Mouse (Mus musculus) heart, postnatal 0 days (tissue): ENCODE data around the gene Baz2b. TPM values are rescaled to one million over a fixed set of nuclear protein-coding genes. Genes with fewer than 3 reads are reported as not detected.

ENCODE experiments used
- ATAC-seq: fragments of 200-750 bp; cut with Nextera tagmentation; 2 replicates; pipeline ENCODE4 v1.8.0; 2017; ENCODE audit warnings: low read depth, moderate number of reproducible peaks, moderate library complexity; ENCODE audit not compliant: insufficient read depth
- DNase-seq: peaks from one replicate; pipeline ENCODE4 v3.0.0-alpha.2; 2016; ENCODE audit warnings: low spot score
- H3K27ac ChIP-seq: fragments of 300-500 bp; sonication (generic); 2 replicates; pipeline ENCODE4 v1.5.1; 2014; ENCODE audit warnings: low read depth, mild to moderate bottlenecking
- H3K27me3 ChIP-seq: fragments of 300-500 bp; sonication (generic); 2 replicates; pipeline ENCODE4 v1.6.1; 2014; ENCODE audit warnings: low read length, mixed read lengths; ENCODE audit not compliant: control insufficient read depth, insufficient read depth
- H3K36me3 ChIP-seq: fragments of 300-500 bp; sonication (generic); replicated peaks from 2 replicates; pipeline ENCODE4 v1.6.1; 2014; ENCODE audit warnings: low read length, mixed read lengths; ENCODE audit not compliant: control insufficient read depth, insufficient read depth
- H3K4me1 ChIP-seq: fragments of 300-500 bp; sonication (generic); 2 replicates; pipeline ENCODE4 v1.6.1; 2014; ENCODE audit warnings: antibody characterized with exemption; ENCODE audit not compliant: control insufficient read depth, insufficient read depth
- H3K4me2 ChIP-seq: fragments of 300-500 bp; sonication (generic); 2 replicates; pipeline ENCODE4 v1.6.1; 2014; ENCODE audit warnings: low read depth, mild to moderate bottlenecking, low read length, moderate library complexity
- H3K4me3 ChIP-seq: fragments of 300-500 bp; sonication (generic); 2 replicates; pipeline ENCODE4 v1.5.1; 2014; ENCODE audit warnings: low read depth, low read length
- H3K9ac ChIP-seq: fragments of 300-500 bp; sonication (generic); replicated peaks from 2 replicates; pipeline ENCODE4 v1.6.1; 2014; ENCODE audit warnings: low read depth, low read length, mixed read lengths
- H3K9me3 ChIP-seq: fragments of 300-500 bp; sonication (generic); replicated peaks from 2 replicates; pipeline ENCODE4 v1.6.1; 2016; ENCODE audit warnings: low read length; ENCODE audit not compliant: control insufficient read depth
- CTCF ChIP-seq: IDR thresholded peaks from 2 replicates; pipeline ENCODE4 v1.5.1; 2016; ENCODE audit warnings: antibody characterized with exemption, control low read depth, low read depth
- EP300 ChIP-seq: IDR thresholded peaks from 2 replicates; pipeline ENCODE4 v1.6.1; 2016; ENCODE audit warnings: antibody characterized with exemption, low read depth
- WGBS: fragments of 180-500 bp; shearing (Covaris S2); extraction: QIAGEN DNeasy Blood & Tissue Kit; methylation state at CpG from one replicate; pipeline ENCODE4 v1.1.7; 2014; 5-methylcytosine and 5-hydroxymethylcytosine counted together
- polyA plus RNA-seq: library from polyadenylated mRNA; unstranded; fragments of >200 nt; fragmentation: Nextera tagmentation; extraction: Ambion mirVana; gene quantifications from 2 replicates; pipeline ENCODE4 v1.2.1, GENCODE M21; 2015
- total RNA-seq: library from RNA; depleted of rRNA; stranded (reverse); fragments of >200 nt; gene quantifications from 2 replicates; pipeline ENCODE4 v1.2.3, GENCODE M21; 2014; ENCODE audit warnings: low replicate concordance

Baz2b gene
- total and polyA plus RNA-seq, 2 experiments from 2014 or later, result 40.3 to 46.2 TPM

- Histone ChIP-seq H3K4me2 (no peak overlapping the region), H3K27ac (no peak overlapping the region), H3K4me3 (no peak overlapping the region), H3K36me3 (peaks cover 13% of the 10 kb centered on the region; the same call in 1 of the 2 replicates), H3K27me3 (no peaks in the 10 kb centered on the region), H3K9me3 (no peaks in the 10 kb centered on the region), H3K4me1 (no peaks in the 10 kb centered on the region), H3K9ac (no peak overlapping the region)
- peak; percentile 69 for TF ChIP-seq CTCF
- no peak for TF ChIP-seq EP300
- ATAC-seq (no peak), DNase-seq (no peak)
- WGBS, result 62% methylated on average over 8 of the region's 8 CpGs
These were observed 9.0 kb downstream of the Baz2b start for GRCm38 (mm10) chr2:60200667-60201066.

GRCm38 (mm10) chr2:60200051-60200562 is 9.5 kb downstream of the Baz2b start:
- DNase-seq (no peak), ATAC-seq (no peak)
- Histone ChIP-seq H3K4me3 (no peak overlapping the region), H3K27me3 (no peaks in the 10 kb centered on the region), H3K27ac (no peak overlapping the region), H3K9ac (no peak overlapping the region), H3K36me3 (peaks cover 7% of the 10 kb centered on the region; the same call in 1 of the 2 replicates), H3K9me3 (no peaks in the 10 kb centered on the region), H3K4me1 (no peaks in the 10 kb centered on the region), H3K4me2 (no peak overlapping the region)
- TF ChIP-seq EP300 (no peak), CTCF (no peak)
- 97% methylated on average over 5 of the region's 5 CpGs for WGBS

GRCm38 (mm10) chr2:60196841-60197240 is 12.8 kb downstream of the Baz2b start:
- Histone ChIP-seq H3K27ac (no peak overlapping the region), H3K4me3 (no peak overlapping the region), H3K9me3 (no peaks in the 10 kb centered on the region), H3K9ac (no peak overlapping the region), H3K4me1 (no peaks in the 10 kb centered on the region), H3K36me3 (no peaks in the 10 kb centered on the region), H3K27me3 (no peaks in the 10 kb centered on the region), H3K4me2 (no peak overlapping the region)
- ATAC-seq, result no peak
- 63% methylated on average over 1 of the region's 1 CpGs for WGBS
- TF ChIP-seq CTCF, result no peak
- TF ChIP-seq EP300, result no peak
- no peak for DNase-seq

- H3K27ac ChIP-seq, result no peak overlapping the region
- DNase-seq (no peak), ATAC-seq (no peak)
- WGBS, result 48% methylated on average over 2 of the region's 2 CpGs
- no peaks in the 10 kb centered on the region for H3K9me3 ChIP-seq
- no peaks in the 10 kb centered on the region for H3K27me3 ChIP-seq
- H3K4me3 ChIP-seq, result no peak overlapping the region
- H3K4me2 ChIP-seq, result no peak overlapping the region
- H3K4me1 ChIP-seq, result no peaks in the 10 kb centered on the region
- H3K9ac ChIP-seq, result no peak overlapping the region
- no peaks in the 10 kb centered on the region for H3K36me3 ChIP-seq
- TF ChIP-seq CTCF, result peak; percentile 25; the same call in 1 of the 2 replicates
- no peak for TF ChIP-seq EP300
These were observed 27.9 kb downstream of the Baz2b start for GRCm38 (mm10) chr2:60181696-60182095.

GRCm38 (mm10) chr2:60177490-60177889 is 32.1 kb downstream of the Baz2b start:
- Histone ChIP-seq H3K9ac (no peak overlapping the region), H3K27me3 (no peaks in the 10 kb centered on the region), H3K36me3 (no peaks in the 10 kb centered on the region), H3K9me3 (no peaks in the 10 kb centered on the region), H3K27ac (no peak overlapping the region), H3K4me3 (no peak overlapping the region), H3K4me2 (no peak overlapping the region), H3K4me1 (no peaks in the 10 kb centered on the region)
- WGBS, result 85% methylated on average over 3 of the region's 3 CpGs
- ATAC-seq (no peak), DNase-seq (no peak)
- TF ChIP-seq CTCF, result no peak
- TF ChIP-seq EP300, result no peak

GRCm38 (mm10) chr2:60176087-60176486 is 33.6 kb downstream of the Baz2b start:
- no peaks in the 10 kb centered on the region for H3K4me1 ChIP-seq
- no peaks in the 10 kb centered on the region for H3K9me3 ChIP-seq
- no peaks in the 10 kb centered on the region for H3K36me3 ChIP-seq
- H3K27me3 ChIP-seq, result no peaks in the 10 kb centered on the region
- no peak overlapping the region for H3K27ac ChIP-seq
- no peak for DNase-seq
- ATAC-seq, result no peak
- H3K9ac ChIP-seq, result no peak overlapping the region
- 75% methylated on average over 5 of the region's 5 CpGs for WGBS
- no peak for TF ChIP-seq EP300
- no peak for TF ChIP-seq CTCF
- H3K4me2 ChIP-seq, result no peak overlapping the region
- H3K4me3 ChIP-seq, result no peak overlapping the region
